Mouse (Mus musculus) liver, embryonic 14.5 days (tissue): ENCODE data around the gene Kank4. TPM values are rescaled to one million over a fixed set of nuclear protein-coding genes. Genes with fewer than 3 reads are reported as not detected.

Experiments used
- ATAC-seq: fragments of 200-750 bp; cut with Nextera tagmentation; 2 replicates; pipeline ENCODE4 v1.8.0; 2017; ENCODE audit warnings: moderate number of reproducible peaks, mild to moderate bottlenecking, moderate library complexity; ENCODE audit not compliant: insufficient read depth
- DNase-seq, 3 experiments: peaks; one replicate each; pipeline ENCODE4 v3.0.0-alpha.2; 2012 to 2013; ENCODE audit warnings: low read depth in 3 of 3, low spot score in 3 of 3
- H3K27ac ChIP-seq: fragments of 300-500 bp; sonication (generic); 2 replicates; pipeline ENCODE4 v1.5.1; 2014; ENCODE audit warnings: moderate library complexity, mild to moderate bottlenecking, control low read depth, inconsistent platforms
- H3K27me3 ChIP-seq: fragments of 300-500 bp; sonication (generic); 2 replicates; pipeline ENCODE4 v1.6.1; 2014; ENCODE audit warnings: mild to moderate bottlenecking, low read length, moderate library complexity; ENCODE audit not compliant: control insufficient read depth, insufficient read depth
- H3K36me3 ChIP-seq: fragments of 300-500 bp; sonication (generic); replicated peaks from 2 replicates; pipeline ENCODE4 v1.6.1; 2014; ENCODE audit warnings: low read depth; ENCODE audit not compliant: control insufficient read depth, insufficient read depth
- H3K4me1 ChIP-seq, 2 experiments: fragments of 200-500 bp in 1 of 2; fragments of 300-500 bp in 1 of 2; sonication (generic) in 1 of 2; replicated peaks; 2 replicates each; pipeline ENCODE4 v1.6.1; 2012 to 2014; ENCODE audit warnings: antibody characterized with exemption in 1 of 2, inconsistent platforms in 1 of 2, low read length in 1 of 2; ENCODE audit not compliant: control insufficient read depth in 2 of 2, insufficient read depth in 2 of 2
- H3K4me2 ChIP-seq: fragments of 300-500 bp; sonication (generic); 2 replicates; pipeline ENCODE4 v1.6.1; 2014; ENCODE audit warnings: low read depth, mild to moderate bottlenecking, control low read depth, moderate library complexity
- H3K4me3 ChIP-seq, 2 experiments: fragments of 200-500 bp in 1 of 2; fragments of 300-500 bp in 1 of 2; sonication (generic) in 1 of 2; 2 replicates each; pipeline ENCODE4 v1.5.1; 2012 to 2014; ENCODE audit warnings: low read depth in 2 of 2, low read length in 2 of 2, mild to moderate bottlenecking in 2 of 2, control low read depth in 1 of 2, inconsistent platforms in 1 of 2, moderate library complexity in 1 of 2; ENCODE audit not compliant: insufficient read depth in 1 of 2
- H3K9ac ChIP-seq: fragments of 300-500 bp; sonication (generic); replicated peaks from 2 replicates; pipeline ENCODE4 v1.6.1; 2014; ENCODE audit warnings: mild to moderate bottlenecking, control low read depth, moderate library complexity
- H3K9me3 ChIP-seq: fragments of 300-500 bp; sonication (generic); 2 replicates; pipeline ENCODE4 v1.6.1; 2016; ENCODE audit warnings: low read length, mixed read lengths; ENCODE audit not compliant: control insufficient read depth
- CTCF ChIP-seq: IDR thresholded peaks from 2 replicates; pipeline ENCODE4 v1.5.1; 2016; ENCODE audit warnings: antibody characterized with exemption, low read depth, control low read depth
- EP300 ChIP-seq: IDR thresholded peaks from 2 replicates; pipeline ENCODE4 v1.6.1; 2016; ENCODE audit warnings: antibody characterized with exemption, low read depth
- WGBS: fragments of 180-500 bp; shearing (Covaris S2); extraction: QIAGEN DNeasy Blood & Tissue Kit; methylation state at CpG from one replicate; pipeline ENCODE4 v1.1.7; 2014; ENCODE audit not compliant: insufficient replicate concordance; 5-methylcytosine and 5-hydroxymethylcytosine counted together
- polyA plus RNA-seq, 2 experiments: library from polyadenylated mRNA; depleted of rRNA in 1 of 2; stranded (reverse) in 1 of 2; unstranded in 1 of 2; fragments of >200 nt; fragmentation: Nextera tagmentation in 1 of 2; extraction: Ambion mirVana in 1 of 2; gene quantifications; 2 replicates each; pipeline versions ENCODE4 v1.2.1 to v1.2.3; 2012 to 2014

Kank4 gene
- polyA plus RNA-seq, 2 experiments = 0.04 to 0.17 TPM

DNA sequence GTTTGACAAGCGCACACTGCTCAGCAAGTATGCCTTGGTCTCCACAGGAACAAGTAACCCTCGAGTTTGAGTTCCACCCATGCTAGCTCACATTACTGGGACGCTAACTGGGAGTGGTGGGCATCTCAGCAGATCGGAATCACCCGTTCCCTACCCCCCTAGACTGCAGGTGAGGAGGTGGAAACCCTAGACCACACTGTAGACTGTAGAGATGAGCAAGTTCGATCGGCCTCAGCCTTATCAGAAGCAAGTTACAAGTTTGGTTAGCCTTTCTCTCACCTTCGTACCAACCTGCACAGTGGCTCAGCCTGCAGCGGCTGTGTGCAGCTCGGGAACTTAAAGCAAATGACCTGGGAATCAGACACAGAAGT is 98.8 kb downstream of the Kank4 start:
- H3K4me2 ChIP-seq = no peak overlapping the region
- H3K36me3 ChIP-seq = no peaks in the 10 kb centered on the region
- H3K4me3 ChIP-seq = no peak overlapping the region
- no peak overlapping the region for H3K27ac ChIP-seq
- H3K4me1 ChIP-seq = no peaks in the 10 kb centered on the region
- ATAC-seq = no peak
- no peak for TF ChIP-seq EP300
- no peak for TF ChIP-seq CTCF
- H3K9ac ChIP-seq = no peak overlapping the region
- 61% methylated on average over 10 of the region's 10 CpGs for WGBS
- no peaks in the 10 kb centered on the region for H3K27me3 ChIP-seq
- no peak for DNase-seq
- no peaks in the 10 kb centered on the region for H3K9me3 ChIP-seq

DNA sequence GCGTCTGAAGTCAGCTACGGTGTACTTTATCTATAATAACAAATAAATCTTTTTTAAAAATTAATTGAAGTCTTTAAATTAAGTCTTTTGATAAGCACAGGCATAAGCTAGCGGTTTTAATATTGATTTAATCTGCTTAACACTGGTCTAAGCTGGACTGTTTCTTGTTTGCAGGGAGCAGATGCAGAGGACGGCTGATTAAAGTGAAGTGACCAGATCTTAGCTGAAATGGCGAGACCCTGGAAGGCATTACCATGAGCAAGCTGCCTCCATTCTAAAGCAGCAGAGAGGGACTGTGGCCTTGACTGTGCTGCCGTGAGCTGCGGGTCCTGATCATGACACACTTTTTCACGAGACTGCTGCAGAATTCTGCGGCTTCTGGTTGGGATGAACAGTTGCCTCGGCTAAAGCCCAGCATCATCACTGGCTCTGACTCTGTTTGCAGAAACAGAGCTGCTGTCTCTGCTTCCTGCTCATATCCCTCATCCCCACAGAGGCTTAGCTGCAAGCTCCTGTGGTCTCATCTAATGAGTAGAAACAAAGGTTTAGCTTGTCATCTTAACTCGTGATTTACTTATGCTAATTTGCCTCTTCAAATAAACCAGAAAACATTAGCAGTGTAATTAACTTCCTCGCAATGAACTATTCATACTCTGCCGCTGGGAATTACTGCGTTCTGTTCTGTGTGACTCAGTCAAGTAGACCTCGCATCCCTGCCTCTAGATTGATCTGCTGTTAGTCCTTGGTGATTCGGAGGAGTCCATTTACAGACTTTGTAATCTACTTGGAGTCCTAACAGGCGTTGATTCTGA is 99.4 kb downstream of the Kank4 start:
- WGBS = 74% methylated on average over 17 of the region's 17 CpGs
- Histone ChIP-seq H3K27me3 (no peaks in the 10 kb centered on the region), H3K4me3 (no peak overlapping the region), H3K9ac (no peak overlapping the region), H3K36me3 (no peaks in the 10 kb centered on the region), H3K9me3 (no peaks in the 10 kb centered on the region), H3K27ac (no peak overlapping the region), H3K4me2 (no peak overlapping the region), H3K4me1 (no peaks in the 10 kb centered on the region)
- DNase-seq = no peak
- TF ChIP-seq CTCF (no peak), EP300 (no peak)
- ATAC-seq = no peak

DNA sequence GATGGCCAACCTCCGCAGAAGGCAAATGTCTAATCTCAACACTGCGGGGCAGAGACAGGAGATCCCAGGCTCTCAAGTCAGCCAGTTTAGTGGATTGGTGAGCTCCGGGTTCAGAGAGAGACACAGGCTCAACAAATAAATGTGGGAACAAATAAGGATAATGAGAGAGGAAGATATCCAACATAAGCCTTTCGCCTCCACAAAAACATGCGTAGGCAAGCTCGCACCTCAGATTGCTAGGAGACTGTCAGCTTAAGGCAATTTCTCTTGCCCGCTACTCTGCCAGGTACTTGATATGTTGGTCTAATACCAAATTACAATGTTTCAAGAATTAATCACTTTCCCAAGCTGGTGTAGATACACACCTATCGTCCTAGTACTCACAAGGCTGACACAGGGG is 106.4 kb downstream of the Kank4 start:
- no peak overlapping the region for H3K4me2 ChIP-seq
- H3K9me3 ChIP-seq = no peaks in the 10 kb centered on the region
- H3K4me3 ChIP-seq = no peak overlapping the region
- no peaks in the 10 kb centered on the region for H3K4me1 ChIP-seq
- no peak overlapping the region for H3K9ac ChIP-seq
- no peaks in the 10 kb centered on the region for H3K36me3 ChIP-seq
- 73% methylated on average over 8 of the region's 8 CpGs for WGBS
- TF ChIP-seq CTCF = no peak
- TF ChIP-seq EP300 = no peak
- H3K27ac ChIP-seq = no peak overlapping the region
- ATAC-seq (no peak), DNase-seq (no peak)
- H3K27me3 ChIP-seq = no peaks in the 10 kb centered on the region

Other genes starting within 250 kb of the Kank4 start
- not detected in 2 replicates for gene L1td1, start 90.8 kb downstream of the Kank4 start, polyA plus RNA-seq (2012; rRNA removed)
- gene L1td1, start 90.8 kb downstream of the Kank4 start, polyA plus RNA-seq (2014; fragmentation: Nextera tagmentation; extraction: Ambion mirVana) = not detected in 2 replicates
- not detected in 2 replicates for gene I0C0044D17Rik, start 6.3 kb upstream of the Kank4 start, polyA plus RNA-seq (2012; rRNA removed)
- not detected in 2 replicates for gene I0C0044D17Rik, start 6.3 kb upstream of the Kank4 start, polyA plus RNA-seq (2014; fragmentation: Nextera tagmentation; extraction: Ambion mirVana)
- gene Usp1, start 106.3 kb upstream of the Kank4 start, polyA plus RNA-seq (2012; rRNA removed) = 25.0 and 29.6 TPM in 2 replicates
- gene Usp1, start 106.3 kb upstream of the Kank4 start, polyA plus RNA-seq (2014; fragmentation: Nextera tagmentation; extraction: Ambion mirVana) = 73.6 and 88.4 TPM in 2 replicates
- 20.3 and 42.7 TPM in 2 replicates for gene Angptl3, start 213.4 kb upstream of the Kank4 start, polyA plus RNA-seq (2012; rRNA removed)
- 84.9 and 85.5 TPM in 2 replicates for gene Angptl3, start 213.4 kb upstream of the Kank4 start, polyA plus RNA-seq (2014; fragmentation: Nextera tagmentation; extraction: Ambion mirVana)